Mouse (Mus musculus): ENCODE results near the gene Mef2b. TPM values are rescaled to one million over a fixed set of nuclear protein-coding genes. Genes with fewer than 3 reads are reported as not detected.

Mef2b gene
- polyA plus RNA-seq, 1 experiment from 2014 or later = 0.46 TPM

DNA sequence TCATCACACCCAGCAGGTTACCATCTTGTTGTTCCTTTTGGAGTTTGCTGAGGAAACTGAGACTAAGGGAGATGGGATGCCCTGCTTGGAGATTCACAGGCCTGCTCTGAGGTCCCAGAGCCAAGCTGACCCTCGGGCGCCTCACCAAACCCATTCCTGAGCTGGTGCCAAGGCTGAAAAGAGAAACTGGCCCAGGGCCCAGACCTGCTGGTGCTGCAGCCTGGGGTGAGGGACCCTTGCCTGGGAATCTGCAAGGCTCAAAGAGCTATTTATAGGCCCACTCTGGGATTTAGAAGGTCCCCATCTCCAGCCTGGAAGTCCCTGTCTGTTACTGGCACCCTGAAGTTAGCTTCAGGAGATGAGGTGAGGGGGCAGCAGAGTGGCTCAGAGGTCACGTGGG lies 11.1 kb upstream of the Mef2b start:
- Histone ChIP-seq H3K9ac (replicated peaks; ENCODE audit: low read length) (no peak overlapping the region), H3K27ac (replicated peaks; ENCODE audit: low read depth, low read length) (peak overlapping the region; percentile 37; the same call in 1 of the 2 replicates), H3K9me3 (ENCODE audit: control insufficient read depth, low read length) (no peaks in the 10 kb centered on the region), H3K4me1 (ENCODE audit: control insufficient read depth, insufficient read depth, low read length) (peaks cover 5% of the 10 kb centered on the region; the same call in 1 of the 2 replicates), H3K27me3 (ENCODE audit: control insufficient read depth, insufficient read depth, low read length) (no peaks in the 10 kb centered on the region), H3K4me2 (ENCODE audit: low read length) (no peak overlapping the region), H3K4me3 (replicated peaks; ENCODE audit: low read depth, low read length) (no peak overlapping the region), H3K36me3 (ENCODE audit: control insufficient read depth, insufficient read depth, low read length) (peaks cover 11% of the 10 kb centered on the region)
- 67% methylated on average over 3 of the region's 3 CpGs for WGBS
- DNase-seq (peak; percentile 61), ATAC-seq (ENCODE audit: low FRiP score, low TSS enrichment) (no peak)

DNA sequence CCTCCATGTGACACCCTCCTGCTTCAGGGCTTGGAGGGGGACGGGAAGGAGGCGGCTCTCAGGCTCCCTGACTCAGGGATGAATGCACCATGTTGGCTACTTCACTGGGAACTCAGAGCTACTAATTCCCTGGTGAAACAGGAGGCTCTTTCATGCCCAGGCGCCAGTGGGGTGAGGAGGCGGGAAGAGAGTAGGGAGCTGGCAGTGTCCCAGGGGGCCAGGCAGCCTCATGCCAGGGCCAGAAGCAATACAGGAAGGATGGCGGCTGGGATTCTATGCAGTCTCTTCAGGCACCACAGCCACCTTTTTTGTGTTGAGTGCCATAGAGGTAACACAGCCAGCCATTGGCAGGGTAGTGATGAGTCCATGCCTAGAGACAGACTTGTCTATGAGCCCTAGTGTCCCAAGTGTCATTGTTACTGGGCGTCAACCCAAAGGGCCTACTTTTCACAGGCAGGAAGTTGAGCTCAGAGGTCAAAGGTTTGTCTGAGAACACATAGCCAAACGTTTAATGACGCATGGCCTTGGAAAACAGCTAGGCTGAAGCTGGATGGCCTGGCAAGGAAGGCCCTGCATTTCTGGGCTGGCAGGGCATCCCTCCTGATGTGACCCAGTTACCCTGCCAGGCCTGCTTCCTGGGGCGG lies 10.1 kb upstream of the Mef2b start:
- Histone ChIP-seq H3K36me3 (ENCODE audit: control insufficient read depth, insufficient read depth, low read length) (peaks cover 21% of the 10 kb centered on the region), H3K4me3 (replicated peaks; ENCODE audit: low read depth, low read length) (no peak overlapping the region), H3K27me3 (ENCODE audit: control insufficient read depth, insufficient read depth, low read length) (no peaks in the 10 kb centered on the region), H3K4me2 (ENCODE audit: low read length) (no peak overlapping the region), H3K9me3 (ENCODE audit: control insufficient read depth, low read length) (no peaks in the 10 kb centered on the region), H3K9ac (replicated peaks; ENCODE audit: low read length) (no peak overlapping the region), H3K27ac (replicated peaks; ENCODE audit: low read depth, low read length) (0 out of 2 replicates have a peak overlapping the region, but pooled peaks have one; percentile 4), H3K4me1 (ENCODE audit: control insufficient read depth, insufficient read depth, low read length) (peaks cover 5% of the 10 kb centered on the region; the same call in 1 of the 2 replicates)
- ATAC-seq (ENCODE audit: low FRiP score, low TSS enrichment) (peak; percentile 31), DNase-seq (peak; percentile 58)
- 61% methylated on average over 9 of the region's 9 CpGs for WGBS

DNA sequence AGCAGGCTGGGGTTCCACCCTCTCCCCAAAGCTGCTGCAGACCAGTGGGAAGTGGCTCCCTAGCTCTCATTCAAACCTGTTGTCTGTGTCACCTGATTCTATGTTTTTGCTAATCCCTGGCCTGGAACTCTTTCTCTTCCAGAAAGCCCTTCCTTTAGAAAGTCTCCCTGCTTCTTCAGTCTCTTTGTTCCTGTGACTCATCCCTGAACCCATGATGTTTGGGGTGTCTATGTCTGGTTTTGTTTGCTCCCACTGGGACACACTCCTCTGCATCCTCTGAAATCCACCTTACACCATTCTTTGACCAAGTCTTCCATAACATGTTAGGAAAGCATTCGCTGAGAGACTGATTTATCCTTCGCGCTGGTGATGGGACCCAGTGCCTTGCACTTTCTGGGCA lies 9.4 kb upstream of the Mef2b start:
- Histone ChIP-seq H3K9ac (replicated peaks; ENCODE audit: low read length) (no peak overlapping the region), H3K4me2 (ENCODE audit: low read length) (no peak overlapping the region), H3K27me3 (ENCODE audit: control insufficient read depth, insufficient read depth, low read length) (no peaks in the 10 kb centered on the region), H3K27ac (replicated peaks; ENCODE audit: low read depth, low read length) (0 out of 2 replicates have a peak overlapping the region, but pooled peaks have one; percentile 4), H3K4me3 (replicated peaks; ENCODE audit: low read depth, low read length) (no peak overlapping the region), H3K4me1 (ENCODE audit: control insufficient read depth, insufficient read depth, low read length) (peaks cover 5% of the 10 kb centered on the region; the same call in 1 of the 2 replicates), H3K36me3 (ENCODE audit: control insufficient read depth, insufficient read depth, low read length) (peaks cover 27% of the 10 kb centered on the region), H3K9me3 (ENCODE audit: control insufficient read depth, low read length) (no peaks in the 10 kb centered on the region)
- 90% methylated on average over 3 of the region's 3 CpGs for WGBS
- ATAC-seq (ENCODE audit: low FRiP score, low TSS enrichment) = no peak
- no peak for DNase-seq

DNA sequence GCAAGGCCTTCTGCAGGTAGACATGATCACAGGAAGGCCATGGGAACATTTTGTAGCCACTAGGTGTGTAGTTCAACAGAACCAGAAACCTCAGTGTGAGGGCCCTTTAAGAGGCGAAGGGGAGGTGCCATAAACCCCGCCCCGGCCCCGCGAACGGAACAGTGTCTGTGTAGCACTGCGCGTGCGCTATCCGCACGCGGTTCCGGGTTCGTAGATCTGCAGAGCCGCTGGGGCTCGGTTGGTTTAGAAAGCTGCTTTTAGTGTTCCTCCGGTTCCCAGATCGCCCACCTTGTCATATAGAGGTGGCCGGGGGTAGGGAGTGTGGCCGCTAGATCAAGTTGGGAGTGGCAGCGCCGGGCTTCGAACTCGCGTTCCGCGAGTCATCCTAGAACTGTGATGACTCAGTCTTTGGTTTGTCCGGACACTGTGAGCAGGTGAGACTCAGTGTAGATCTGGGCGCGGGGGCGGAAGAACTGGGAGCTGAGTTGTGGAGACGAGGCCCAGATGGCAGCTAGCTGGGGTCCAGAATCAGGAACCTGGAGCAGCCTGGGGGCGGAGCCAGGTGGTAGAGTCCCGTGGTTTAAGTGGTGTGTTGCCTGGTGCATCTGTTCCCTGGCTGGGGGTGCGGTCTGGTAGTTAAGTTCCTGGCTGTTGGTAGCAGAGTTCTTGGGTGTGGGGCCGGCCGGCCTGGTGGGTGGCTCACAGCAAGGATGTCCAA lies 8.2 kb upstream of the Mef2b start, which contains the start of gene Nr2c2ap:
Gene Nr2c2ap, plus strand, starts transcription at position 168 of the 718 bp plus-strand sequence.
- H3K4me1 ChIP-seq (ENCODE audit: control insufficient read depth, insufficient read depth, low read length) = peaks cover 5% of the 10 kb centered on the region; the same call in 1 of the 2 replicates
- no peaks in the 10 kb centered on the region for H3K9me3 ChIP-seq (ENCODE audit: control insufficient read depth, low read length)
- peak within 1 kb of the TSS; percentile 54 for H3K4me3 ChIP-seq (replicated peaks; ENCODE audit: low read depth, low read length)
- H3K9ac ChIP-seq (replicated peaks; ENCODE audit: low read length) = peak within 1 kb of the TSS; percentile 61
- ATAC-seq (ENCODE audit: low FRiP score, low TSS enrichment) (peak; percentile 82), DNase-seq (peak; percentile 96)
- peaks cover 35% of the 10 kb centered on the region for H3K36me3 ChIP-seq (ENCODE audit: control insufficient read depth, insufficient read depth, low read length)
- 0 out of 2 replicates have a peak within 1 kb of the TSS, but pooled peaks have one; percentile 6 for H3K27ac ChIP-seq (replicated peaks; ENCODE audit: low read depth, low read length)
- H3K27me3 ChIP-seq (ENCODE audit: control insufficient read depth, insufficient read depth, low read length) = no peaks in the 10 kb centered on the region
- WGBS = 1% methylated on average over 37 of the region's 37 CpGs
- peak within 1 kb of the TSS; percentile 63 for H3K4me2 ChIP-seq (ENCODE audit: low read length)

DNA sequence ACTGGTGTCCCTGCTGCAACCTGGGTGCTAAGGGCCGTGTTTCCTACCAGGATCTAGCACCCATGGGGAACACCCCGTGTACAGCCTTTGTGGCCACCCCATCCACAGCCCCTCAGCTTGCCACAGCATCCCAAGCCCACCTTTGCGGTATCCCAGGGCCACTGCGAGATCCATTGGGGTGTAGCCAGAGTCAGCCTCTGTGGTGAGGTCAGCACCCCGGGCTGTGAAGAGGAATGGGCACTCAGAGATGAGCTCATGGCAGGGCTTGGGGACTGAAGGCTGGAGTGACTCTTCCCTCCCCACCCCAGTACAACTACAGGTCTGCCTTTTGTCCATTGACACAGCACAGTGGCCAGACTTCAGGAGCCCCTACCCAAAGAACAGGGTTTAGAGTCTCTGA lies 5.4 kb upstream of the Mef2b start:
- no peak overlapping the region for H3K4me3 ChIP-seq (replicated peaks; ENCODE audit: low read depth, low read length)
- no peak overlapping the region for H3K27ac ChIP-seq (replicated peaks; ENCODE audit: low read depth, low read length)
- H3K9ac ChIP-seq (replicated peaks; ENCODE audit: low read length) = no peak overlapping the region
- H3K4me1 ChIP-seq (ENCODE audit: control insufficient read depth, insufficient read depth, low read length) = peaks cover 13% of the 10 kb centered on the region
- H3K9me3 ChIP-seq (ENCODE audit: control insufficient read depth, low read length) = no peaks in the 10 kb centered on the region
- H3K4me2 ChIP-seq (ENCODE audit: low read length) = no peak overlapping the region
- no peak for DNase-seq
- H3K27me3 ChIP-seq (ENCODE audit: control insufficient read depth, insufficient read depth, low read length) = no peaks in the 10 kb centered on the region
- WGBS = 87% methylated on average over 5 of the region's 5 CpGs
- ATAC-seq (ENCODE audit: low FRiP score, low TSS enrichment) = no peak
- peaks cover 38% of the 10 kb centered on the region for H3K36me3 ChIP-seq (ENCODE audit: control insufficient read depth, insufficient read depth, low read length)

DNA sequence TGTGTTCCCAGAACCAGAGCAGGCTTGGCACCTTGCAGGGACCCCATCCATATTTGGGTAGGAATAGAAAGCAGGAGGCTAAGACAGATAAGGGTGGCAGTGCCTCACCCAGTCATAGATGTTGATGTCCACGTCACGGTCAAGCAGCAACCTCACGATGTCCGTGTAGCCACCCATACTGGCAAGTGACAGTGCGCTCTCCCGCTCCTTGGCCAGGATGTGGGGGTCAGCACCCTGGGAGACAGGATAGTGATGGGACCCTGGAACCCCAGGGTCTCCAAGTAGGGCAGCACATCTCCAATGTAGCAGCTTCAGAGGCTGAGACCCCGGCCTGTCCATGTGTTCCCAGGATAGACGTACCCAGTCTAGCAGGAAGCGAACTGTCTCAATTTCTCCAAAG lies 4.6 kb upstream of the Mef2b start:
- WGBS = 91% methylated on average over 9 of the region's 9 CpGs
- no peak for ATAC-seq (ENCODE audit: low FRiP score, low TSS enrichment)

DNA sequence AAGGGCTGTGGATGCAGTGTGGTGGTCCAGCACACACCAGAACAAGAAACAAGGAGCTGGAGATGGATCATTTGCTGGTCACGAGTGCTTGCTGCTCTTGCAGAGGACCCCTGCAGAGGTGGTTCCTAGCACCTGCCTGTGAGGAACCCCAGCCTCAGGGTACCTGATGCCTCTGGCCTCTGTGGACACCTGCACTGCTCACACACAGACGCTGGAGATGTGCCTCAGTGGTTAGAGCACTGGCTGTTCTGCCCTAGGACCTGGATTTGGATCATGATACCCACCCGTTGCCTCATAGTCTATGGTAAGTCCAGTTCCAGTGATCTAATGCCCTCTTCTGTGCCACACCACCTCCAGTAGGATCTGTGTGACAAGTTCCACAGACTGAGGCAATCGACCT lies 2.9 kb upstream of the Mef2b start:
- H3K27ac ChIP-seq (replicated peaks; ENCODE audit: low read depth, low read length) = no peak overlapping the region
- no peak for DNase-seq
- 94% methylated on average over 4 of the region's 4 CpGs for WGBS

More for the DNA sequence above, 4.6 kb upstream of the Mef2b start:
- Histone ChIP-seq H3K4me2 (ENCODE audit: low read length) (no peak overlapping the region), H3K27me3 (ENCODE audit: control insufficient read depth, insufficient read depth, low read length) (no peaks in the 10 kb centered on the region), H3K4me3 (replicated peaks; ENCODE audit: low read depth, low read length) (no peak overlapping the region), H3K36me3 (ENCODE audit: control insufficient read depth, insufficient read depth, low read length) (peaks cover 38% of the 10 kb centered on the region), H3K9ac (replicated peaks; ENCODE audit: low read length) (no peak overlapping the region), H3K9me3 (ENCODE audit: control insufficient read depth, low read length) (no peaks in the 10 kb centered on the region), H3K27ac (replicated peaks; ENCODE audit: low read depth, low read length) (no peak overlapping the region), H3K4me1 (ENCODE audit: control insufficient read depth, insufficient read depth, low read length) (peaks cover 13% of the 10 kb centered on the region)
- no peak for DNase-seq

DNA sequence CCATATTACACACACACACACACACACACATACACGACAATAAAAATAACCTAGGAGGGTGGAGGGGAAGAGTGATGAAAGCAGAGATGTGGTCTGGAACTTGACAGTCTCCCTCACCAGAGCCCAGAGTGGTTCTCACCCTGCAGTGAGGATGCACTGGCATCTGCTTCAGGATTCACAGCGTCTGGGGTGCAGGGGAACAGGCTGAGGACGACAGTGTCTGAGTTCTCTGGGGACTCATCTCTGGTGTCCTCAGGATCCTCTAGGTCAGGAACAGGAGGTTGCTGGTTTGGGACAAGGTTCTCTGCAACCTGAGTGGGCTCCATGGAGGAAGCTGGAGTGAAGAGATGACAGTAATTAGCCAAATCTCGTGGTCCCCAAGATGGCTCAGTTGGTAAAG lies 1.6 kb upstream of the Mef2b start:
- Histone ChIP-seq H3K27ac (replicated peaks; ENCODE audit: low read depth, low read length) (no peak overlapping the region), H3K4me3 (replicated peaks; ENCODE audit: low read depth, low read length) (peak overlapping the region; percentile 55; the same call in 1 of the 2 replicates), H3K36me3 (ENCODE audit: control insufficient read depth, insufficient read depth, low read length) (peaks cover 42% of the 10 kb centered on the region), H3K27me3 (ENCODE audit: control insufficient read depth, insufficient read depth, low read length) (no peaks in the 10 kb centered on the region), H3K9me3 (ENCODE audit: control insufficient read depth, low read length) (no peaks in the 10 kb centered on the region), H3K4me1 (ENCODE audit: control insufficient read depth, insufficient read depth, low read length) (peaks cover 19% of the 10 kb centered on the region), H3K9ac (replicated peaks; ENCODE audit: low read length) (peak overlapping the region; percentile 12; the same call in 1 of the 2 replicates), H3K4me2 (ENCODE audit: low read length) (peak overlapping the region; percentile 65)
- WGBS = 82% methylated on average over 4 of the region's 4 CpGs
- DNase-seq (no peak), ATAC-seq (ENCODE audit: low FRiP score, low TSS enrichment) (no peak)

More for the DNA sequence above, 2.9 kb upstream of the Mef2b start:
- Histone ChIP-seq H3K4me1 (ENCODE audit: control insufficient read depth, insufficient read depth, low read length) (peaks cover 22% of the 10 kb centered on the region), H3K27me3 (ENCODE audit: control insufficient read depth, insufficient read depth, low read length) (no peaks in the 10 kb centered on the region), H3K4me2 (ENCODE audit: low read length) (no peak overlapping the region), H3K4me3 (replicated peaks; ENCODE audit: low read depth, low read length) (no peak overlapping the region), H3K9ac (replicated peaks; ENCODE audit: low read length) (no peak overlapping the region), H3K9me3 (ENCODE audit: control insufficient read depth, low read length) (no peaks in the 10 kb centered on the region), H3K36me3 (ENCODE audit: control insufficient read depth, insufficient read depth, low read length) (peaks cover 38% of the 10 kb centered on the region)
- ATAC-seq (ENCODE audit: low FRiP score, low TSS enrichment) = no peak
